Mouse (Mus musculus): ENCODE measurements around the gene Pcsk5. TPM values are rescaled to one million over a fixed set of nuclear protein-coding genes. Genes with fewer than 3 reads are reported as not detected.

Pcsk5 gene
- total and polyA plus RNA-seq, 3 experiments = 0.27 TPM; not detected in 2

DNA sequence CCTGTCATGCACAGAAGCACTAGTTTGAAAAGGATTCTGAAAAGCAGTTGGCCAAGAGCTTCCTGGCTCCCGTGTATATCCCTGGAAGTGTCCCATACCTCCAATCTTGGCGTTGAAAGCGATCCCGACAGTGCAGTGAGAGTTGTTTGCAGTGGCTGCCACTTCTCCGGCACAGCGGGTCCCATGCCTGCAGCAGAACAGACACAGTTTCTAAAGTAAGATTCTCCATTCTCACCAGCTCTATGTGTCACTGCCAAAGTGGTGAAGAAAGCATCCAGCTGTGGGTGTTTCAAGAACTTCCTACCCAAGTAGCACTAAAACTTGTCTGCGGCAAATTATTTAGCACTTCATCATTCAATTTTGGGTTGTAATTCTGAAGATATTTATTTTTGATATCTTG is 159.1 kb downstream of the Pcsk5 start:
- DNase-seq (ENCODE audit: low spot score) (no peak), ATAC-seq (ENCODE audit: extremely low read depth, insufficient number of reproducible peaks, low FRiP score, poor library complexity, severe bottlenecking) (no peak)
- no peaks in the 10 kb centered on the region for H3K4me1 ChIP-seq (ENCODE audit: insufficient read depth, low read depth, low read length)
- H3K27me3 ChIP-seq (ENCODE audit: insufficient read depth, low read length) = peaks cover 3% of the 10 kb centered on the region; the same call in 1 of the 2 replicates
- H3K36me3 ChIP-seq (replicated peaks) = no peaks in the 10 kb centered on the region
- no peak for TF ChIP-seq POLR2AphosphoS5 (IDR thresholded peaks at IDR 0.05; ENCODE audit: insufficient replicate concordance, low read depth, low read length)
- TF ChIP-seq GATA2 (IDR thresholded peaks at IDR 0.05; ENCODE audit: borderline replicate concordance, low read depth, low read length) = no peak
- no peak for TF ChIP-seq GATA1 (IDR thresholded peaks at IDR 0.05; ENCODE audit: borderline replicate concordance, low read length)
- TF ChIP-seq CTCF (IDR thresholded peaks at IDR 0.05; ENCODE audit: low read depth, low read length) = no peak
- no peak for TF ChIP-seq TAL1 (conservative IDR thresholded peaks at IDR 0.05; ENCODE audit: low read depth, low read length)
- H3K4me3 ChIP-seq (ENCODE audit: low read depth, low read length) = no peak overlapping the region
- H3K9me3 ChIP-seq (replicated peaks) = no peaks in the 10 kb centered on the region

GRCm38 (mm10) chr19:17662676-17663075 is 174.8 kb downstream of the Pcsk5 start:
- peaks cover 8% of the 10 kb centered on the region for H3K27me3 ChIP-seq (ENCODE audit: insufficient read depth, low read length)

DNA sequence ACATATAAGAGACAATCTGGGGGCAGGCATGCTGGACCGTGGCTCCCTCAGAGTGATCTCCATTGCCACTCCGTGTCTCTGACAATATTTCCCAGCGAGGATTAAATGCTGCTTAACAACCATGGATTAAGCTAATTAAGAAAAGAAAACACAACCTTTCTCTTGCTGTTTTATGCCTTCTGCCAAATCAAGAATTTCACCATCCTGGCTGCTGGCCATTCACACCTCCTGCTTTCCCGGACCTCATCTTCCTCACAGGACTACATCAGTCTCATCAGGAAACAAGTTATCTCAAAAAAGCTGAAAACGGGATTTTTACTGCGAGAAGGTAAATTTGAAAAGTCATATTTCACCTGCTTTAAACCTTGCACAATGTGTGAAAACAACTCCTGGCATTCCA is 175.2 kb downstream of the Pcsk5 start:
- no peaks in the 10 kb centered on the region for H3K36me3 ChIP-seq (replicated peaks)
- no peak overlapping the region for H3K4me3 ChIP-seq (ENCODE audit: low read depth, low read length)
- H3K9me3 ChIP-seq (replicated peaks) = no peaks in the 10 kb centered on the region
- TF ChIP-seq TAL1 (conservative IDR thresholded peaks at IDR 0.05; ENCODE audit: low read depth, low read length) (no peak), GATA1 (IDR thresholded peaks at IDR 0.05; ENCODE audit: borderline replicate concordance, low read length) (no peak), CTCF (IDR thresholded peaks at IDR 0.05; ENCODE audit: low read depth, low read length) (no peak), GATA2 (IDR thresholded peaks at IDR 0.05; ENCODE audit: borderline replicate concordance, low read depth, low read length) (no peak), POLR2AphosphoS5 (IDR thresholded peaks at IDR 0.05; ENCODE audit: insufficient replicate concordance, low read depth, low read length) (no peak)
- no peak for ATAC-seq (ENCODE audit: extremely low read depth, insufficient number of reproducible peaks, low FRiP score, poor library complexity, severe bottlenecking)
- no peaks in the 10 kb centered on the region for H3K4me1 ChIP-seq (ENCODE audit: insufficient read depth, low read depth, low read length)
- peaks cover 8% of the 10 kb centered on the region for H3K27me3 ChIP-seq (ENCODE audit: insufficient read depth, low read length)
- DNase-seq (ENCODE audit: low spot score) = no peak

More at GRCm38 (mm10) chr19:17662676-17663075, 174.8 kb downstream of the Pcsk5 start:
- H3K36me3 ChIP-seq (replicated peaks) = no peaks in the 10 kb centered on the region
- H3K9me3 ChIP-seq (replicated peaks) = no peaks in the 10 kb centered on the region
- H3K4me3 ChIP-seq (ENCODE audit: low read depth, low read length) = no peak overlapping the region
- no peak for ATAC-seq (ENCODE audit: extremely low read depth, insufficient number of reproducible peaks, low FRiP score, poor library complexity, severe bottlenecking)
- TF ChIP-seq TAL1 (conservative IDR thresholded peaks at IDR 0.05; ENCODE audit: low read depth, low read length) (no peak), GATA1 (IDR thresholded peaks at IDR 0.05; ENCODE audit: borderline replicate concordance, low read length) (no peak), CTCF (IDR thresholded peaks at IDR 0.05; ENCODE audit: low read depth, low read length) (no peak), POLR2AphosphoS5 (IDR thresholded peaks at IDR 0.05; ENCODE audit: insufficient replicate concordance, low read depth, low read length) (no peak), GATA2 (IDR thresholded peaks at IDR 0.05; ENCODE audit: borderline replicate concordance, low read depth, low read length) (no peak)
- DNase-seq (ENCODE audit: low spot score) = no peak
- no peaks in the 10 kb centered on the region for H3K4me1 ChIP-seq (ENCODE audit: insufficient read depth, low read depth, low read length)

DNA sequence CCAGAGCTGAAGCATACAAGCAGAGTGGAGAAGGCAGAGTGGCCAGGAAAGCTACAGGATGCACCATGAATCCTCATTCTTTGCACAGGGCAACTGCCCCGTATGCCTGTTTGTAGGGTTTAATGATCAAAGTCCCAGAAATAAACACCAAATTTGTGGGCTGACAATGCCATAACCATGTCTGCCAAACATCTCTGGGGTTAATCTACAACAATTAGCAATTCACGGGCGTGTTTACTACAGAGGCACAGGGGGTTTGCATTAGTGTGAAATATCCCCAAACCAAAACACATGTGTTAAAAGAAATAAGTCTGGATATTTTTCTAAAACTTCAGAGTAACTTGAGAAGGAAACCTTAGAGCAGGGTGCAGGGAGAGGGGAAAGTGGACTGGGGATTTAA is 178.1 kb downstream of the Pcsk5 start:
- Histone ChIP-seq H3K4me3 (ENCODE audit: low read depth, low read length) (no peak overlapping the region), H3K4me1 (ENCODE audit: insufficient read depth, low read depth, low read length) (no peaks in the 10 kb centered on the region), H3K9me3 (replicated peaks) (no peaks in the 10 kb centered on the region), H3K36me3 (replicated peaks) (no peaks in the 10 kb centered on the region), H3K27me3 (ENCODE audit: insufficient read depth, low read length) (peaks cover 8% of the 10 kb centered on the region)
- TF ChIP-seq TAL1 (conservative IDR thresholded peaks at IDR 0.05; ENCODE audit: low read depth, low read length) (no peak), GATA1 (IDR thresholded peaks at IDR 0.05; ENCODE audit: borderline replicate concordance, low read length) (no peak), CTCF (IDR thresholded peaks at IDR 0.05; ENCODE audit: low read depth, low read length) (no peak), GATA2 (IDR thresholded peaks at IDR 0.05; ENCODE audit: borderline replicate concordance, low read depth, low read length) (no peak), POLR2AphosphoS5 (IDR thresholded peaks at IDR 0.05; ENCODE audit: insufficient replicate concordance, low read depth, low read length) (no peak)
- ATAC-seq (ENCODE audit: extremely low read depth, insufficient number of reproducible peaks, low FRiP score, poor library complexity, severe bottlenecking) (no peak), DNase-seq (ENCODE audit: low spot score) (no peak)

- Histone ChIP-seq H3K4me1 (ENCODE audit: insufficient read depth, low read depth, low read length) (no peaks in the 10 kb centered on the region), H3K36me3 (replicated peaks) (no peaks in the 10 kb centered on the region), H3K27me3 (ENCODE audit: insufficient read depth, low read length) (no peaks in the 10 kb centered on the region; the same call in 1 of the 2 replicates), H3K9me3 (replicated peaks) (no peaks in the 10 kb centered on the region), H3K4me3 (ENCODE audit: low read depth, low read length) (no peak overlapping the region)
- ATAC-seq (ENCODE audit: extremely low read depth, insufficient number of reproducible peaks, low FRiP score, poor library complexity, severe bottlenecking) (no peak), DNase-seq (ENCODE audit: low spot score) (no peak)
- TF ChIP-seq GATA1 (IDR thresholded peaks at IDR 0.05; ENCODE audit: borderline replicate concordance, low read length) (no peak), TAL1 (conservative IDR thresholded peaks at IDR 0.05; ENCODE audit: low read depth, low read length) (no peak), POLR2AphosphoS5 (IDR thresholded peaks at IDR 0.05; ENCODE audit: insufficient replicate concordance, low read depth, low read length) (no peak), CTCF (IDR thresholded peaks at IDR 0.05; ENCODE audit: low read depth, low read length) (no peak), GATA2 (IDR thresholded peaks at IDR 0.05; ENCODE audit: borderline replicate concordance, low read depth, low read length) (no peak)
These were observed 186.5 kb downstream of the Pcsk5 start for GRCm38 (mm10) chr19:17650831-17651502.

GRCm38 (mm10) chr19:17649967-17650366 is 187.5 kb downstream of the Pcsk5 start:
- Histone ChIP-seq H3K36me3 (replicated peaks) (no peaks in the 10 kb centered on the region), H3K9me3 (replicated peaks) (no peaks in the 10 kb centered on the region), H3K27me3 (ENCODE audit: insufficient read depth, low read length) (no peaks in the 10 kb centered on the region; the same call in 1 of the 2 replicates), H3K4me1 (ENCODE audit: insufficient read depth, low read depth, low read length) (no peaks in the 10 kb centered on the region), H3K4me3 (ENCODE audit: low read depth, low read length) (no peak overlapping the region)
- DNase-seq (ENCODE audit: low spot score) = no peak
- no peak for TF ChIP-seq TAL1 (conservative IDR thresholded peaks at IDR 0.05; ENCODE audit: low read depth, low read length)
- TF ChIP-seq CTCF (IDR thresholded peaks at IDR 0.05; ENCODE audit: low read depth, low read length) = no peak
- no peak for TF ChIP-seq POLR2AphosphoS5 (IDR thresholded peaks at IDR 0.05; ENCODE audit: insufficient replicate concordance, low read depth, low read length)
- no peak for ATAC-seq (ENCODE audit: extremely low read depth, insufficient number of reproducible peaks, low FRiP score, poor library complexity, severe bottlenecking)

Measured in G1E (cell line).